Mouse (Mus musculus) liver, postnatal 0 days (tissue): ENCODE measurements around the gene Mecom.

ENCODE experiments used
- CTCF ChIP-seq: sonication (generic); IDR thresholded peaks from 2 replicates; pipeline ENCODE4 v1.5.1; 2016; ENCODE audit warnings: antibody characterized with exemption, low read depth
- EP300 ChIP-seq: IDR thresholded peaks from 2 replicates; pipeline ENCODE4 v1.6.1; 2016; ENCODE audit warnings: antibody characterized with exemption, low read depth, mild to moderate bottlenecking

- TF ChIP-seq CTCF (no peak), EP300 (no peak)
Observed at GRCm38 (mm10) chr3:30379301-30379700, 168.5 kb downstream of the Mecom start.
